Mouse (Mus musculus) cerebellum, postnatal 36 days (tissue): ENCODE measurements around the gene Cds2.
"Not testable (repeated sequence)": the region's sequence is repeated elsewhere in the genome, so short reads cannot be mapped to it uniquely, and the experiment has no call there.

Experiments used
- DNase-seq, 2 experiments: peaks; one replicate each; pipeline ENCODE4 v3.0.0; 2021 to 2022; ENCODE audit warnings: mixed read lengths in 2 of 2

The Cds2 gene

DNA sequence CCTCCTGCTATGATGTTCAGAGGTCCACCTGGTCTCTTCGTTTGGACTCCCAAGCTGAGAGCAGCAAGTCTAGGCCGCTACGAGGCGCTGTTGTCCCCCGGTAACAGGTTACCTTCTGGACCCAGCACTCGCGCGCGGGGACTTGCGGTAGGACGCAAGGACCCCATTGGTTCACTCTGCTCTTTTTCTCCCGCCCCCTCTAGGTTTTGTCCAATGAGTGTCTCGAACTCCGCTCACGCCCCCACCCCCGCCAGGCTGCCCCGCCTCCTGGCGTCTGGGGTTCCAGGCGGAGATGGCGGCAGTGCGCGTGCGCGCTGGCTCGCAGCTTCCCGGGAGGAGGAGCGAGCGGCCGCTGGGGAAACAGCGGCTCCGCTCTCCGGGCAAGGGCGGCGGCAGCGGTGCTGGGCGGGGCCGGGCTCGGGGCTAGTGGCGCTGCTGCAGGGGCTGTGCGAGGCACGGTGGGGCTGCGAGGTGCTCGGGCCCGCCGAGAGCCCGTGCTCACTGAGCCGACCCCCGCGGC is at the start of gene Cds2:
Gene Cds2 (plus strand): TSS at position 270 of the 520 bp plus-strand sequence.
- peak; percentile 98 to 99 for DNase-seq

DNA sequence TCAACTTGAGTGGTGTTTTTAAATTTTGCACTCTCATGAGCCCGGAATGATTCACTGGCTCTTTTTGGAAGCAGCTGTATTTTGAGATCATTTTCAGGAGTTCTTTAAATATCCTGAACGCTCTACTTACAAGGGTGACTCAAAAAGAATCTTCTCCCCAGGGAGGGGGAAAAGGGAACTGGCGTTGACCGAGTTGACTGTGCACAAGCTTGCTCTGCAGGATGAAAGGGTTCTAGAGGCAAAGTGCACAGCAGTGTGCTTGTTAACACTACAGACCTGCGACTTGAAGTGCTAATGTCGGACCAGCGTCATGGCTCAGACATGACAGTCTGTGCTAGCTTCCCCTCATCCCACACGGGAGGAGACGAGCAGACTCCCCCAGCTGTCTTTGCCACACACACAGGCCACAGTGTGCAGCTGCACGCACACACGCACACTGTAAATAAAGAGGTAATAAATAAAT is 41.3 kb upstream of the Cds2 start:
- no peak for DNase-seq

DNA sequence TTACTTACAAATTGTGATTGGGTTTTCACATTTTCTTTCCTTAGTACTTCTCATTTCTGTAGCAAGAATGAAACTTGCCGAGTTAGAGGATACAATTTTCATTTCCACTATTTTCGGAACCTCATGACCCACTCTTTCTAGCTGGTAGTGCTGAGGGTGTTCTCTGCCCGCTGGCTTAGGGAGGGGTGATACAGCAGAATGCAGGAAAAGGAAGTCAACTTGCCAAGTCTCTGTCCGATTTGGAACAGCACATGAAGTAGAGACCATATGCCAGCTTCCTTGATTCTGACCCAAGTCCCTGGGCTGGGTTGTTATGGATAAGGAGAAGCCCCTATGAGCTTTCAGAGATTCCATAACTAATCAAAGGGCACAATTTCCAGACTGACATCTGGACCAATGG is 38.6 kb upstream of the Cds2 start:
- no peak for DNase-seq

DNA sequence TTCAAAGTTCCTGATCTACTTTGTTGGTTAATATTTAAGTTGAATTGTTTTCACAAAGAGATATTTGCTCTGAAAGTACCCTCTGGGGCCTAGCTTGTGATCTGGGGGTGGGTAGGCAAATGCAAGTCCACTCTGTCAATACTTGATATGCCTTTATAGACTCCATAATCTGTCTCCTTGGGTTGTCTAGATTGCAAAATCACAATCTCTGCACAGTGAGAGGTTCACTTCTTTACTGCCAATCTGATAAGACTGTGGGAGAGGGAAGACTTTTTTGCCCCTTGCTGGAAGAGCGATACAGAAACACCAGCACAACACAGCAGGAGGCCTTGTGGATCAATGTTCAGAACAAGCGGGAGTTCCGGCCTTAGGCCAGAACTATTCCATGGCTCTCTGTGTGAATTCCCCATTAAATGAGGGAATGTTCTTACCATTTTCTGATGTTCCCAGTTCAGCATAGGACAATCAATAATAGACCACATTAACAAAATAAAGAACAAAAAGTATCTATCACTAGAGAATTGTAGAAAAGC is 30.5 kb upstream of the Cds2 start:
- no peak for DNase-seq

DNA sequence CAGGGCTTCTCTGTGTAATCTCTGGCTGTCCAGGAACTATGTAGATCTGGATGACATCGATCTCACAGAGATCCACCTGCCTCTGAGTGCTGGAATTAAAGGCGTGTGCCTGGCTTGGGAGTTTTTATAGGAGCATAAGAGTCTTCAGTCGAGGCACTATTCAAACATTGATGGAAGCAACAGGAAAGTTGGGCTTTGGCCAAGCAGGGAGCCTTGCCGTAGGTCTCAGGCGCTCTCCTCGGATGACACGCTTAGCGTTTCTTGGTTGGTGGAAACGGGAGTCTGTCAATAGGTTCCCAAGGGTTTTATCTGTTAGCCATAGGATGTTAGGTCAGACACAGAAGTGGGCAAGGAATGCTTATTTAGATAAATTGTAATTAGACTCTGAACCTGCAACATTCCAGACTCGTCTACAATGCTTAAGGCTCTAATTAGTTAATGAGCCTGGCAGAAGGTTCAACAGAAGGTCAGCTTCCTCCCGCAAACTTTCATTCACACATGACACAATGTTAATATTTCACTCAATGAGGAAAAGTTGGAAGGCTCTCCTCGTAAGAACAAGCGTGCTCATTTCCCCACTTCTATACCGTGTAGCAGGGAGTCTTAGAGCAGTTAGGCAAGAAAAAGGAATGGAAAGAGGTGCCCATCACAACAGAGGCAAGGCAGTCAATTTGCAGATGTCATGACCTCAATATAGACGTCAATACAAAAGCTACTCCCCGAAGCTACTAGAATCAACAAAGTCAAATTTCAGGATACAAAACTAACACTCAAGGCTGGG is 28.8 kb upstream of the Cds2 start:
- DNase-seq, result no peak

DNA sequence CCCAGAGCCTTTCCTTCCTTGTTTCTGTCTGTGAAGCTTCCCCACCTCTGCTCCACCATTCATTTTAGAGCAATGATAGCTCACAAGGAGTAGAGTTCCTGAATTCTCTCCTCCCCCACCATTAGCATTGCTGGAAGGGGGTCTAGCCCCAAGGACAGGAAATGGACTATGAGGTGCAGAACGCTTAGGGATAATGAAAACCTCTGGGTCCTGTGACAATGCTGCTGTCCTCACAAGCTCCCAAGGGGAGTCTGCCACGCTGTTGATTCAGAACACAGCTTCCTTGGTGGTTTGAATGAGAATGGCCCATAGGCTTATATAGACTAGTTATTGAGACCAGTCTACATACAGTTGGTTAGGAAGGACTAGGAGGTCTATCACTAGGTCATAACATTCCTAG is 27.7 kb upstream of the Cds2 start:
- DNase-seq, result no peak

DNA sequence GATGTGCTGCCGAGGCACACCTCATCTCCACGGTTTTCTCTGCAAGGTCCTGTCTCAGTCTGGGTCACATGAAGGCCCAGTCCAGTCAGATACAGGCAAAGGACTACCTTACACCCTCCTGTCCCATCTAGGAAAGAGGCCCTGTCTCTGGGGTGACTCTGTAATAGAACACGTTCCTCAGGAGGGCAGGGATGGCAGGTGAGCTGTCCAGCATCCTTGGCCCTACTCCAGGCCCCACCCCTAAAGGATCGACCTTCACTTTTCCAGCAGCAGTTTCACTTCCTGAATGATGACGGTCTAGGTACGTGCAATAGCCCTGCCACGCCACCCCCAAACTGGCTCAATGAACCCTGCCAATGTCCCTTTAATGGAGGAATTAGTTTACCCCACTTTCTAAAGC is 27.0 kb upstream of the Cds2 start:
- DNase-seq, result no peak

DNA sequence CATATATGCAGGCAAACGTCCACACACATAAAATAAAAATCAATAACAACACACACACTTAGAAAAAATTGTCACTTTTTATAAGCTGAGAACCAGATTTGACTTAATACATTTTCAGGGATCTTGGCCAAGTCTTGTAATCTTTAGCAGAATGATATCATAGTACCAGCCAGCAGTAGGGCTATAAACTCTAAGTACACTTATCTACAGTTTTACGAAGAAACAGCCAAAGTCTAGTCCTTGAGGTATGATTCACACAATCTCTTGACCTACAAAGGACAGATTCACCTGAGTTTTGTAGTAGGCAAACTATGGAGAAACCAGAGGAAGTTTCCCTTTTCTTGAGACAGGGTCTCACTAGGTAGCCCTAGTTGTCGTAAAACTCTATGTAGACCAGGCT is 23.5 kb upstream of the Cds2 start:
- not testable (repeated sequence) for DNase-seq

DNA sequence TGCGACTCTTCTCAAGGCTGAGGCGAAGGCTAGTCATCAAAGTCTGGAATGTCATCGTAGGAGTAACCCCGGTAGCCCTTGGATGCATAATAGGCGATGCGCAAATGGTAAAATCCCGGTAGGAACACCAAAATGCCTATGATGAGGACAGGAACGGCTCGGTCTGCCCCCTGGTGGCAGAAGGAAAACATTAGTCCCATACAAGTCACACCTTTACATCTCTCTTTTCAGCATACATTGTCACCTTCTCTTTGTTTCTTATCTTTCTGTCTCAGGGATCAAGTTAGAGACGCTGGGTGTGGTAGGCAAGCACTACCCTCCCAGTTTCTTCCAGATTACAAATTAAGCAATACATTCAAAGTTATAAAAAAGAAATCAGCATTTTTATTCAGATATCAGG is 22.5 kb upstream of the Cds2 start:
- DNase-seq, result peak; percentile 73 to 74

DNA sequence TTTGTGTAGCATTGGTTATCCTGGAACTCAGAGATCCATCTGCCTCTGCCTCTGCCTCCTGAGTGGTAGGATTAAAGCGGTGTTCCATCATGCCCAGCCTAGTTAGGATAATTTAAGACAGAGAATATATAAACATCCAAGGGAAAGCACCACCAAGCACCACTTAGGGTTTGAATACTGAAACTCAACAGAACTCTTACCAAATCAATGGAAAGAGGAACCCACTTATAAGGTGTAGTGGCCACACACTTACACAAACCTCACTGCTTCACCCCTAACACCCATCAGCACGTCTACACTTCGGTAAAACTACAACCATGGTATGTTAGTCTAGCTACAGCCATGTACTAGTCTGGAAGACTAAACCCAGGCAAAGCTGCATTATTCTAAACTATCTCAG is 19.6 kb upstream of the Cds2 start:
- no peak for DNase-seq

DNA sequence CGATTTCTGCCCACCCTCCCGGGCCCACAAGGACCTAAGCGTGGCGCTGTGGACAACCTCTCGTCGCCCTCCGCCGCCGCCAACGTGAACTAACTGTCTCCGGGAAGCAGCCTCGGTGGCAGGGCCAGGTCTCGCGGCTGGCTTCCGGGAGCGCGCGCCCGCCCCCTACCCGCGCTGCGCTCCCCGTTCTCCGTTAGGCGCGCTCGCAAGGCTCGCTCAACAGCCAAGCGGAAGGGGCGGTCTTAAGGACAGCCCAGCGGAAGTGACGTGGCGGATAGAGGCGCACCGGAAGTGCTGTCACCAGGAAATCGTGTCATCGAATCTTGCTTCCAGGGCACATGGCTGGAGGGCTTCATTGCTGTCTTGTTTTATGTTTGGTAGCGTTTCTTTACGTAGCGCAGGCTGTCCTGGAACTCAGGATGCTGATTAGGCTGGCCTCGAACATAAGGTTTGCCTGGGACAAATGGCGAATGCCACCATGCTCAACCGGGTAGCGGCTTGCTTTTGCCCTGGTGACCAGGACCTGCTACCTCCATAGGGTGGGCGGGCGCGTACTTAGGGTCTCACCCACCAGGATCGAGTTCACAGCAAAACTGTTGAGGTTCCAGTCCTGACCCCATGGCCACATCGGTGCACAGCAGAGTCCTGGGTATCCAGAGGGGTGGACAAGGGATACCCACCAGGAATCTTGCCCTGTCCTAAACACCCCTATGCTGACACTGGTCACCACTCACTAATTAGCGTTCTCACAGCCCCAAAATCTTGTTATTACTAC is 15.2 kb upstream of the Cds2 start, which contains the start of gene Tmem230:
Gene Tmem230 (minus strand): TSS at position 269 of the 775 bp plus-strand sequence.
- peak; percentile 91 to 93 for DNase-seq

DNA sequence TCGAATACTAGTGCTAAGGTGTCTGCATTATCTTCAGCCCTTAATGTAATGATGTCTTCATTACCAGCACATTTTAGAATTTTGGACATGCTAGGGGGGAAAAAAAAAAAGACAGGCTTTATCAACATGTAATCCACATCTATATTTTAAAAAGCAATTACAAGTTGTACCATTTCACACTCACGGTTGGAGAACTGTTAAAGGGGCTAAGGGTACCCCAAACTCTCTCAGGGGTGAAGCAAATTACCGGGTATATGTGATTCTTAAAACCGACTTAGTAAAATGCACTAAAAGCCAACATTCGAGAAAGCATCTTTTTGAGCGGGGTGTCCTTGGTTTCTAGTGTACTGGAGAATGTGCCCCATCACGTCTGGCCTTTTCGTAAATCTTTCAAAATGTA is 11.0 kb upstream of the Cds2 start:
- no peak for DNase-seq

DNA sequence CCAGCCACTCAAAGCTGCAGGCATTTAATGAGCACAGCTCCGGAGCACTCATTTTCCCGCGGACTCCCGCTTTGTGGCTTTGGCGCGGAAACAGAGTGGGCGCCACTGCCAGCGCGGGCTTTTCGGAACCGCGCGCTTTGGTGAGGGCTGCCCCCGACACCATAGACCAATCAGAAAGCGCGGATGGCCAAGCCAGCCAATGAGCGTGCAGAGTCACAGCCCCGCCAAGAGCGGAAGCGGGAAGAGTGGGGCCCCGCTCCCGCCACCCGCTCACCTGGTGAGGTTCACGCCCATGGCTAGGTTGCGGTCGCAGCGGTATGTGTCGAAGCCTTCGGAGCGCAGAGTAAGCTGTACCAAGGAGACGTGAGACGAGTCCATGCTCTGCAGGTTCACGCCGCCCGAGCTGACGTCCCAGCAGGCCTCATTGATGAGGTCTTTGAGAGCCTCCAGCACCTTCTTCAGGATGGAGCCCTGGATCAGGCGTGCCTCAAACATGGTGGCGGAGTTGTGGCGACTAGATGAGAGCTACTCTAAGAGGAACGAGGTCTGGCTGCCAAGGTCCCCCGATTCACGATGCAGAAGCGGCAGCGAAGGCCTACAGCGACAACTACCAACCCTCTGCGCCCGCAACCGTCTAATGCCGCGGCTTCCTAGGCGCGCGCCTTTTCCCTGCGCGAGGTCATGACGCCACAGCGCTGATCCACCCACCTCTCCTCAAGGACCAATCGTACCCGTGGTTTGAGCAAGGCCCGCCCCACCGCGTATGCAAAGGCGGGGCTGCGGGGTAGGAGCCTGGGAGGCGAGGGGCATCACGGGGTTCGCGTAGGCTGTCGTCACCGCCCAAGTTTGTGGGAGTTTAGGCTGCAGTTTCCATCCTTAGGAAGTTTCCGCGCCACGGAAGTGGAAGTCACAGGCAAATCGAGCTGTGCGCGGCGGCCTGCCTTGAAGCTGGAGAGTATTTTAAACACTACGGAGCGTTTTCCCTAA is 10.1 kb upstream of the Cds2 start, which contains the start of gene Pcna:
Gene Pcna (minus strand): TSS at position 773 of the 987 bp plus-strand sequence.
- DNase-seq, result peak; percentile 91 to 94

DNA sequence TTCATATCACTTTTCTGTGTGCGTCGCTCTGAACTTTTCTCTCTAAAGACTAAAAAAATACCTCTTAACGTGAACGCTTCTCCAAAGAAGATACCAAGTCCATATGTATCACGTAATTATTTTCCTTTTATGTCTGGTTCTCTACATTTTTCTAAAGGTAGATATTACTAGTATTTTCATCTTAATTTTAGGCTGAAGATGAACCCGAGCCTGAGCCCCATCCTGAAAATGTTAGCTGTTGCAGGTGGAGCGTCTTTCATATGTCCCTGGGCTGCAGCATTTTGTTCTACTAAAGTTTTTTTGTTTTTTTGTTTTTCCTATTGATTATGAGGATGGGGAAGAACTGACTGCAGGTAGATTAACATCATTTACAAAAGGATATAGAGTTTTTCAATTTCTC is 9.3 kb upstream of the Cds2 start:
- DNase-seq, result no peak

DNA sequence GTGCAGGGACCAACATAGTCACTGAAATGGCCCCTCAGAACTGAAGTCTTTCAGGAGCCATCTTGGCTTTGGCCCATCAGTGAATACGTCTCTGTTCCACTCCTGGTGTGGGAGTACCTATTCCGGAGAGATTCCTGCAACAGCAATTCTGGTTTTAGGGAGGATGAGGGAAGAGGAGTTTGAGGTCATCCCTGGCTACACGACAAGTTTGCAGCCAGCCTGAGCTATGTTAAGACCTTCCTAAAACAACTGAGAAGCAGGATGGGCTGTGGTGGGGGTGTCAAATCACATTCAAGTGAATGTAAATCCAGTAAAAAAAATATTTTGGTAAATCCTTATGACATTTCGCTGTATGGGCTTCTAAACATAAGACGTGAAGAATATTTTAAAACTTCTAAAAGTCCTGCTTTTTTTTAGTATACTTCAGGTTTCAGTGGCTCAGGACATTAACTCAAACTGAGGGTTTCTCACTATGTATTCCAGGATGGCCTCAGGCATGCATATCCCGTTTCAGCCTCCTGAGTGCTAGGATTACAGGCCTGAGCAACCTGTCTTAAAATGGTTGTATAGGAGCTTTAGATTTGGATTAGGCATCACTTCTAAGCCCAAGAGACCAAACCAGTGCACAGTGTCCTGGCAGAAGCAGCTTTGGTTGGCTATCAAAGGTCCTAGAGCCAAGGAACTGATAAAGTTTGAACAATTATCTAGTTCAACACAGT is 5.4 kb upstream of the Cds2 start:
- no peak for DNase-seq

DNA sequence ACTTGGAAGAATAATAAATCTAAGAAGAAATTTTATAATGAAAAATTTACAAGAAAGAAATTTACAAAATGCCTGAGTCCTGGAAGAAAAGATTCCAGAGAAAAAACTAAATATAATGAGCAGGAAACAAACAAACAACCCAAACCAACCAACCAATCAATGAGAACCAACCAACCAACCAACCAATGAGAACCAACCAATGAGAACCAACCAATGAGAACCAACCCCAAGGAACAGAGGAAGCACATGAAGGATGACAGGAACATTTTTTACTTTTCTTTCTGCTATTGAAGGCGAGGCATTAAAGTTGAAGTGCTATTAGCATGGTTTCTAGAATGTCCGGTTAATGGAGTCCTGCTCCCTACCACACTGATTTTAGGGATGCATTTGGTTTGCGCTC is 2.3 kb upstream of the Cds2 start:
- DNase-seq, result no peak

DNA sequence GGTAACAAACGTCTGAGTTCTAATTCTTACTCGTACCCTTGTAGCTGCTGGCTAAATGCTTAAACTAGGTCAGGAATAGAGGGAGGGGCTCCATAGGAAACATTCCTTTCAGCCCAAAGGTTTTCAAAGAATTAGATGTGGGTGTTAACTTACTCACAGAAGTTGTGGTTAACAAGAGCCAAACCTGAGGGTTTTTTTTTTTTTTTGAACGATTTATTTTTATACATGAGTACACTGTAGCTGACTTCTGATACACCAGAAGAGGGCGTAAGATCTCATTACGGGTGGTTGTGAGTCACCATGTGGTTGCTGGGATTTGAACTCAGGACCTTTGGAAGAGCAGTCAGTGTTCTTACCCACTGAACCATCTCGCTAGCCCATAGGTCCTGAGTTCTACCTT is 773 bp upstream of the Cds2 start:
- DNase-seq, result no peak

DNA sequence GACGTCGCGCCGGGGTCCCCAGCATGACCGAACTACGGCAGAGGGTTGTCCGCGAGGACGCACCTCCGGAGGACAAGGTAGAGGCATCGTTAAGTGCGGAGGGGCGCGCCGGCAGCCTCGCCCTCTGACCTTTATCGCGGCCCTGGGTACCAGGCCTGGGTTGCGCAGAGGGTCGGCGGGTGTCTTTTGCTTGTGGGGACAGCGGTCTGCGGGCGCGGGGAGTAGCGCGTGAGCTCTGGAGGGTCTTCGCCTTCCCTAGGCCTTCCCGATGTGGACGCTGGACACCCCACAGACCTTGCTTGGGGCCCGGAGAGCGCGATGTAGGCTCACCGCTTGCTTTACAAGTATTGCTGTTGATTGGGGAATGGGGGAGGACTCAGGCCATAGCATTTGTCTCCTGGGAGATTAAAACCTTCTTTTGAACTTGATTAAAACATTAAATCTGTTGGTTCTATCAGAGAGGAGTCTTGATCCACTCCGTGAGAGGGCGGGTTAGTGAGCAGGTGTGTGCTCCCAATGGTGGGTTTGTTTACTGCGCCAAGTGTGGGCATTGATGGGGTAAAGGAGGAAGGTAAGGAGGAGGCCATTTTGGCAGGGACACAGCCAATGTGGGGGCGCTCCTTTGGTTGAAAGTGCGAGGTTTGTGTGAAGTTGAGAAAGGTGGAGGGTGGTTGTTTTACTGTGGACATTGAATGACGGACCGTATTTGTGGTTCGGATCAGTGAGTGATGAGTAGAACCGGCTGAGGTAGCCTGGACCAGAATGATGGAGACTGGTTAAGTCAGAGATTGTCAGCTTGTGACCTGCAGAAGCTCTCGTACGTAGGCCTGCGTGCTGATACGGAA is 695 bp downstream of the Cds2 start:
- peak; percentile 31 to 45 for DNase-seq

DNA sequence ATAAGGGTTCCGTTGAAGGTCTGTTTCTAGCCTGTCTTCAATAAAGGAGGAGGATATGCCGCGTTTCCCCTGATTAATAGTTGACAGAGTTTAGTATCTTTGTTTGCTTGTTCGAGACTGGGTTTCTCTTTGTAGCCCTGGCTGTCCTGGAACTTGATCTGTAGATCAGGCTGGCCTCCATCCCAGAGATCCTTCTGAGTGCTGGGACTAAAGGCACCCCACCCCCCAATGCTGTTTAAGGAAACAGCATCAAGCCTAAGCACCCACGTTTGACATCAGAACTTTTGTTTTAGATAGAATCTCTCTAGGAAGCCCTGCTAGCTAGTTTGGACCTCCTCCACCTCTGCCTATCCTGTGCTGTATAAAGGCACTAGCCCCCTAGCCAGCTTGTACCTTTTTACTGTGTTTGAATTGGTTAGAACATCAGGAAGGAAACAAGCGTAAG is 1.3 kb downstream of the Cds2 start:
- no peak for DNase-seq

DNA sequence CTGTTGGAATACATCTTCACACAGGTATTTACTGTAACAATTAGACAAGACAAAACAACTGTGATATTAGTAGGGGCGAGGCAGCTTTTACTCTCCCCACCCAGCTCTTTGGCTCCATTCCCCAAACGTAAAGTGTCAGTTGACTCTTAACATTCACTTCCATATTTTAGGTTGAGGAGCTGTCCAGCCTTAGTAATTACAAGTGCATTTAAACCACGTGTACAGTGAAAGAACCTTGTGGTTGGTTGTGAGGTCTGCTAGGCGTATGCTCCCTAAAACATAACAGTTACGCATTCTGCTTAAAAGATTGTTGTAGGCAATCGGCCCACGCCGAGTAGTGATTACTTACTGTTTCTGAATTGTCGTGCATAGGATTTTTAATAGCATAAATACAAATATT is 2.2 kb downstream of the Cds2 start:
- no peak for DNase-seq
